Mouse (Mus musculus) embryonic facial prominence, embryonic 12.5 days (tissue): Measurements from ENCODE around the gene Dbr1. TPM values are rescaled to one million over a fixed set of nuclear protein-coding genes. Genes with fewer than 3 reads are reported as not detected.
A peak's percentile ranks its signal among the peaks of the same experiment; 100 is the strongest.
"Not testable (repeated sequence)": the region's sequence is repeated elsewhere in the genome, so short reads cannot be mapped to it uniquely, and the experiment has no call there.

Experiments used
- ATAC-seq: fragments of 200-750 bp; cut with Nextera tagmentation; 2 replicates; pipeline ENCODE4 v1.8.0; 2017; ENCODE audit not compliant: insufficient number of reproducible peaks, insufficient read depth, low FRiP score, low TSS enrichment
- H3K27ac ChIP-seq: fragments of 300-500 bp; sonication (generic); 2 replicates; pipeline ENCODE4 v1.5.1; 2016; ENCODE audit warnings: mild to moderate bottlenecking
- H3K27me3 ChIP-seq: fragments of 300-500 bp; sonication (generic); 2 replicates; pipeline ENCODE4 v1.6.1; 2016; ENCODE audit warnings: mild to moderate bottlenecking, moderate library complexity
- H3K36me3 ChIP-seq: fragments of 300-500 bp; sonication (generic); 2 replicates; pipeline ENCODE4 v1.6.1; 2016; ENCODE audit warnings: mild to moderate bottlenecking
- H3K4me1 ChIP-seq: fragments of 300-500 bp; sonication (generic); 2 replicates; pipeline ENCODE4 v1.6.1; 2016
- H3K4me2 ChIP-seq: fragments of 300-500 bp; sonication (generic); replicated peaks from 2 replicates; pipeline ENCODE4 v1.6.1; 2016; ENCODE audit warnings: mild to moderate bottlenecking, moderate library complexity
- H3K4me3 ChIP-seq: fragments of 300-500 bp; sonication (generic); 2 replicates; pipeline ENCODE4 v1.5.1; 2016; ENCODE audit warnings: mild to moderate bottlenecking
- H3K9ac ChIP-seq: fragments of 300-500 bp; sonication (generic); 2 replicates; pipeline ENCODE4 v1.6.1; 2016; ENCODE audit warnings: mild to moderate bottlenecking, moderate library complexity
- H3K9me3 ChIP-seq: fragments of 300-500 bp; sonication (generic); 2 replicates; pipeline ENCODE4 v1.6.1; 2016; ENCODE audit warnings: mild to moderate bottlenecking, moderate library complexity
- WGBS: fragments of 180-500 bp; shearing (Covaris S2); methylation state at CpG from one replicate; pipeline ENCODE4 v1.1.7; 2016; 5-methylcytosine and 5-hydroxymethylcytosine counted together
- polyA plus RNA-seq: library from polyadenylated mRNA; unstranded; fragments of >200 nt; fragmentation: Nextera tagmentation; extraction: Ambion mirVana; gene quantifications from 2 replicates; pipeline ENCODE4 v1.2.1, GENCODE M21; 2016

Gene Dbr1
- polyA plus RNA-seq, 1 experiment from 2014 or later, result 34.2 TPM

GRCm38 (mm10) chr9:99568023-99568346, 7.6 kb upstream of the Dbr1 start:
- Histone ChIP-seq H3K9ac (peak overlapping the region; percentile 78), H3K4me3 (peak overlapping the region; percentile 79), H3K4me1 (peaks cover 11% of the 10 kb centered on the region), H3K27me3 (0 out of 2 replicates have a peak, but pooled peaks cover 2% of the 10 kb centered on the region), H3K9me3 (no peaks in the 10 kb centered on the region), H3K4me2 (peak overlapping the region; percentile 93), H3K27ac (peak overlapping the region; percentile 95), H3K36me3 (no peaks in the 10 kb centered on the region)
- 2% methylated on average over 15 of the region's 15 CpGs for WGBS
- ATAC-seq, result peak; percentile 32; the same call in 1 of the 2 replicates

GRCm38 (mm10) chr9:99568347-99569070, 7.1 kb upstream of the Dbr1 start, which contains the start of gene Armc8:
Armc8 (minus strand) TSS chr9:99568899.
- Histone ChIP-seq H3K36me3 (no peaks in the 10 kb centered on the region), H3K4me3 (peak within 1 kb of the TSS; percentile 79), H3K4me2 (peak within 1 kb of the TSS; percentile 93), H3K27ac (peak within 1 kb of the TSS; percentile 95), H3K27me3 (0 out of 2 replicates have a peak, but pooled peaks cover 2% of the 10 kb centered on the region), H3K9ac (peak within 1 kb of the TSS; percentile 78), H3K4me1 (peaks cover 11% of the 10 kb centered on the region), H3K9me3 (no peaks in the 10 kb centered on the region)
- WGBS, result under 1% methylated on average over 70 of the region's 70 CpGs
- ATAC-seq, result peak; percentile 94

GRCm38 (mm10) chr9:99569071-99569397, 6.6 kb upstream of the Dbr1 start:
- H3K27ac ChIP-seq, result peak overlapping the region; percentile 95
- 0 out of 2 replicates have a peak, but pooled peaks cover 2% of the 10 kb centered on the region for H3K27me3 ChIP-seq
- H3K4me3 ChIP-seq, result peak overlapping the region; percentile 79
- H3K9ac ChIP-seq, result peak overlapping the region; percentile 78
- peak; percentile 47 for ATAC-seq
- peaks cover 11% of the 10 kb centered on the region for H3K4me1 ChIP-seq
- WGBS, result 2% methylated on average over 9 of the region's 9 CpGs
- H3K36me3 ChIP-seq, result no peaks in the 10 kb centered on the region
- peak overlapping the region; percentile 93 for H3K4me2 ChIP-seq
- no peaks in the 10 kb centered on the region for H3K9me3 ChIP-seq

- H3K9me3 ChIP-seq, result no peaks in the 10 kb centered on the region
- peaks cover 8% of the 10 kb centered on the region; the same call in 1 of the 2 replicates for H3K4me1 ChIP-seq
- H3K4me3 ChIP-seq, result no peak overlapping the region
- H3K27me3 ChIP-seq, result no peaks in the 10 kb centered on the region
- no peak for ATAC-seq
- H3K27ac ChIP-seq, result no peak overlapping the region
- whole genome bisulfite sequencing, result 53% methylated on average over 2 of the region's 2 CpGs
- H3K36me3 ChIP-seq, result peaks cover 52% of the 10 kb centered on the region
- H3K4me2 ChIP-seq, result no peak overlapping the region
- H3K9ac ChIP-seq, result no peak overlapping the region
Observed at GRCm38 (mm10) chr9:99580655-99581054, 5.1 kb downstream of the Dbr1 start.

GRCm38 (mm10) chr9:99587505-99588202, 12.1 kb downstream of the Dbr1 start:
- H3K4me2 ChIP-seq, result no peak overlapping the region
- no peaks in the 10 kb centered on the region for H3K4me1 ChIP-seq
- WGBS, result 26% methylated on average over 8 of the region's 8 CpGs
- no peak overlapping the region for H3K4me3 ChIP-seq
- H3K27ac ChIP-seq, result no peak overlapping the region
- H3K9me3 ChIP-seq, result no peaks in the 10 kb centered on the region
- H3K9ac ChIP-seq, result no peak overlapping the region
- no peak for ATAC-seq
- H3K36me3 ChIP-seq, result peaks cover 23% of the 10 kb centered on the region
- no peaks in the 10 kb centered on the region for H3K27me3 ChIP-seq

- WGBS, result 77% methylated on average over 8 of the region's 8 CpGs
- no peak overlapping the region for H3K27ac ChIP-seq
Observed at GRCm38 (mm10) chr9:99591144-99591543, 15.5 kb downstream of the Dbr1 start.

GRCm38 (mm10) chr9:99599127-99599526, 23.5 kb downstream of the Dbr1 start:
- 92% methylated on average over 6 of the region's 6 CpGs for WGBS
- not testable (repeated sequence) for H3K4me3 ChIP-seq, H3K27ac ChIP-seq, H3K27me3 ChIP-seq, ATAC-seq, H3K9me3 ChIP-seq, H3K4me1 ChIP-seq, H3K4me2 ChIP-seq, H3K9ac ChIP-seq, H3K36me3 ChIP-seq

More at GRCm38 (mm10) chr9:99591144-99591543, 15.5 kb downstream of the Dbr1 start:
- no peak overlapping the region for H3K4me3 ChIP-seq
- ATAC-seq, result no peak
- no peaks in the 10 kb centered on the region for H3K4me1 ChIP-seq
- H3K4me2 ChIP-seq, result no peak overlapping the region
- no peaks in the 10 kb centered on the region for H3K27me3 ChIP-seq
- no peaks in the 10 kb centered on the region for H3K36me3 ChIP-seq
- no peak overlapping the region for H3K9ac ChIP-seq
- H3K9me3 ChIP-seq, result no peaks in the 10 kb centered on the region

- no peak for ATAC-seq
- 50% methylated on average over 2 of the region's 2 CpGs for WGBS
Observed at GRCm38 (mm10) chr9:99603566-99603965, 28.0 kb downstream of the Dbr1 start.

GRCm38 (mm10) chr9:99612202-99612601, 36.6 kb downstream of the Dbr1 start, which contains the start of gene A4gnt:
A4gnt (plus strand) TSS chr9:99612502.
- ATAC-seq, result no peak
- no peak within 1 kb of the TSS for H3K4me3 ChIP-seq
- no peaks in the 10 kb centered on the region for H3K27me3 ChIP-seq
- no peak within 1 kb of the TSS for H3K4me2 ChIP-seq
- H3K9ac ChIP-seq, result no peak within 1 kb of the TSS
- H3K9me3 ChIP-seq, result no peaks in the 10 kb centered on the region
- H3K4me1 ChIP-seq, result no peaks in the 10 kb centered on the region
- H3K36me3 ChIP-seq, result no peaks in the 10 kb centered on the region
- no peak within 1 kb of the TSS for H3K27ac ChIP-seq
- WGBS, result 47% methylated on average over 2 of the region's 2 CpGs

More at GRCm38 (mm10) chr9:99603566-99603965, 28.0 kb downstream of the Dbr1 start:
- no peak overlapping the region for H3K4me3 ChIP-seq
- H3K27me3 ChIP-seq, result no peaks in the 10 kb centered on the region
- no peak overlapping the region for H3K4me2 ChIP-seq
- no peak overlapping the region for H3K9ac ChIP-seq
- H3K27ac ChIP-seq, result no peak overlapping the region
- no peaks in the 10 kb centered on the region for H3K36me3 ChIP-seq
- no peaks in the 10 kb centered on the region for H3K9me3 ChIP-seq
- no peaks in the 10 kb centered on the region for H3K4me1 ChIP-seq

- WGBS, result 90% methylated on average over 8 of the region's 8 CpGs
- ATAC-seq, result no peak
Observed at GRCm38 (mm10) chr9:99619688-99620087, 44.1 kb downstream of the Dbr1 start.

GRCm38 (mm10) chr9:99620196-99620595, 44.6 kb downstream of the Dbr1 start:
- ATAC-seq, result no peak
- no peak overlapping the region for H3K4me2 ChIP-seq
- 90% methylated on average over 11 of the region's 11 CpGs for WGBS
- no peaks in the 10 kb centered on the region for H3K4me1 ChIP-seq
- H3K4me3 ChIP-seq, result no peak overlapping the region
- H3K9ac ChIP-seq, result no peak overlapping the region
- no peak overlapping the region for H3K27ac ChIP-seq
- H3K27me3 ChIP-seq, result no peaks in the 10 kb centered on the region
- H3K9me3 ChIP-seq, result no peaks in the 10 kb centered on the region
- H3K36me3 ChIP-seq, result no peaks in the 10 kb centered on the region

More at GRCm38 (mm10) chr9:99619688-99620087, 44.1 kb downstream of the Dbr1 start:
- Histone ChIP-seq H3K27ac (no peak overlapping the region), H3K9ac (no peak overlapping the region), H3K36me3 (no peaks in the 10 kb centered on the region), H3K9me3 (no peaks in the 10 kb centered on the region), H3K4me3 (no peak overlapping the region), H3K27me3 (no peaks in the 10 kb centered on the region), H3K4me2 (no peak overlapping the region), H3K4me1 (no peaks in the 10 kb centered on the region)

- 84% methylated on average over 1 of the region's 1 CpGs for WGBS
- Histone ChIP-seq H3K9ac (no peak overlapping the region), H3K9me3 (no peaks in the 10 kb centered on the region), H3K36me3 (no peaks in the 10 kb centered on the region), H3K4me1 (no peaks in the 10 kb centered on the region), H3K27me3 (no peaks in the 10 kb centered on the region), H3K4me2 (no peak overlapping the region), H3K27ac (no peak overlapping the region), H3K4me3 (no peak overlapping the region)
- no peak for ATAC-seq
Observed at GRCm38 (mm10) chr9:99622034-99622433, 46.4 kb downstream of the Dbr1 start.
